Mouse (Mus musculus) limb, embryonic 15.5 days (tissue): ENCODE data around the gene Hmox1. TPM values are rescaled to one million over a fixed set of nuclear protein-coding genes. Genes with fewer than 3 reads are reported as not detected.
A peak's percentile ranks its signal among the peaks of the same experiment; 100 is the strongest.

ENCODE experiments used
- ATAC-seq: fragments of 200-750 bp; cut with Nextera tagmentation; 2 replicates; pipeline ENCODE4 v1.8.0; 2017; ENCODE audit warnings: low read depth, moderate TSS enrichment; ENCODE audit not compliant: insufficient number of reproducible peaks, low FRiP score, low TSS enrichment
- H3K27ac ChIP-seq: fragments of 300-500 bp; sonication (generic); 2 replicates; pipeline ENCODE4 v1.5.1; 2015; ENCODE audit warnings: moderate library complexity, mild to moderate bottlenecking, inconsistent platforms
- H3K27me3 ChIP-seq: fragments of 300-500 bp; sonication (generic); 2 replicates; pipeline ENCODE4 v1.6.1; 2015; ENCODE audit warnings: inconsistent platforms
- H3K36me3 ChIP-seq: fragments of 300-500 bp; sonication (generic); 2 replicates; pipeline ENCODE4 v1.6.1; 2015; ENCODE audit warnings: inconsistent platforms
- H3K4me1 ChIP-seq: fragments of 300-500 bp; sonication (generic); 2 replicates; pipeline ENCODE4 v1.6.1; 2015; ENCODE audit warnings: inconsistent platforms
- H3K4me2 ChIP-seq: fragments of 300-500 bp; sonication (generic); 2 replicates; pipeline ENCODE4 v1.6.1; 2015; ENCODE audit warnings: mild to moderate bottlenecking, inconsistent platforms
- H3K4me3 ChIP-seq: fragments of 300-500 bp; sonication (generic); 2 replicates; pipeline ENCODE4 v1.5.1; 2015; ENCODE audit warnings: mild to moderate bottlenecking, inconsistent platforms
- H3K9ac ChIP-seq: fragments of 300-500 bp; sonication (generic); 2 replicates; pipeline ENCODE4 v1.6.1; 2015; ENCODE audit warnings: inconsistent platforms
- H3K9me3 ChIP-seq: fragments of 300-500 bp; sonication (generic); 2 replicates; pipeline ENCODE4 v1.6.1; 2016; ENCODE audit warnings: inconsistent platforms
- WGBS: fragments of 180-500 bp; shearing (Covaris S2); methylation state at CpG from one replicate; pipeline ENCODE4 v1.1.7; 2015; 5-methylcytosine and 5-hydroxymethylcytosine counted together
- polyA plus RNA-seq: library from polyadenylated mRNA; unstranded; fragments of >200 nt; fragmentation: Nextera tagmentation; extraction: Ambion mirVana; gene quantifications from 2 replicates; pipeline ENCODE4 v1.2.1, GENCODE M21; 2015

Hmox1 gene
- polyA plus RNA-seq, 1 experiment from 2014 or later: 36.9 TPM

DNA sequence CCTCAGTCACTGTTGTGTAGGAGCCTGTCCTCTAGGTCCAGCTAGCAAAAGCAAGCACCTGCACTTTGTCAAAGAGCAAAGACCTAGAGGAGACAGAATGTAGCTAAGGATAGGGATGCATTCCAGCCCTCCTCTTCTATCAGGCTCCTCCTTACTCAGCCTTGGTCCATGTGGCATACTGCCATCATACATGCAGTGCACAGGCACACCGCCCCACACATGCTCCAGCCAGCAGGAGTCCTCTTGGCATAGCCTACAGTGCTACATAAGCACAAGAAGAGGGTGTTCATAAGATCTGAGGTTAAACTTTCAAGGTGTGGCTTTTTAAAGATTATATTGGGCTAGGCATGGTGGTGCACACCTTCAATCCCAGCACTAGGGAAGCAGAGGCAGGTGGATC, 18.5 kb upstream of the Hmox1 start:
- no peak for ATAC-seq
- 70% methylated on average over 1 of the region's 1 CpGs for WGBS
- no peak overlapping the region for H3K27ac ChIP-seq

DNA sequence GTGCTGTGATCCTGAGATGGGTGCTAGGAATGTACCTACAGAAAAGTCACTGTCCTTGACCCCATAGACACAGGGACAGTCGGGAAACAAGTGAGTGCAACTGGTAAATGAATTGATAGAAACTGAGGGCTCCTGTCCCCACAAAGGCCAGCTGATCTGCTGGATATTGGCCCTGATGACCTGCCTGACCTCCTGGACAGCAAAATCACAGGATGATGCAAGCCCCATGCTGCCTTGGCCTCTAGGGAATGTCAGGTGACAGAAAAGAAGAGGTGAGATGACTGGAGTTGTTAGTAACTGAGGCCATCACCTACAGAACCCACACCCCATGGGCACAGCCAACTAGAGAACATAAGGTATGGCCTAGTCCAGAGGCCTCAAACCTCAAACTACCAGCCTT, 15.2 kb upstream of the Hmox1 start:
- 71% methylated on average over 1 of the region's 1 CpGs for WGBS
- Histone ChIP-seq H3K27ac (no peak overlapping the region), H3K9ac (no peak overlapping the region), H3K4me3 (no peak overlapping the region), H3K27me3 (no peaks in the 10 kb centered on the region), H3K4me1 (peaks cover under 1% of the 10 kb centered on the region; the same call in 1 of the 2 replicates), H3K9me3 (no peaks in the 10 kb centered on the region), H3K36me3 (no peaks in the 10 kb centered on the region), H3K4me2 (no peak overlapping the region)
- ATAC-seq: no peak

More for the DNA sequence above, 18.5 kb upstream of the Hmox1 start:
- H3K4me1 ChIP-seq: 0 out of 2 replicates have a peak, but pooled peaks cover 2% of the 10 kb centered on the region
- no peaks in the 10 kb centered on the region for H3K27me3 ChIP-seq
- no peak overlapping the region for H3K4me2 ChIP-seq
- no peak overlapping the region for H3K4me3 ChIP-seq
- H3K36me3 ChIP-seq: no peaks in the 10 kb centered on the region
- H3K9me3 ChIP-seq: no peaks in the 10 kb centered on the region
- H3K9ac ChIP-seq: no peak overlapping the region

DNA sequence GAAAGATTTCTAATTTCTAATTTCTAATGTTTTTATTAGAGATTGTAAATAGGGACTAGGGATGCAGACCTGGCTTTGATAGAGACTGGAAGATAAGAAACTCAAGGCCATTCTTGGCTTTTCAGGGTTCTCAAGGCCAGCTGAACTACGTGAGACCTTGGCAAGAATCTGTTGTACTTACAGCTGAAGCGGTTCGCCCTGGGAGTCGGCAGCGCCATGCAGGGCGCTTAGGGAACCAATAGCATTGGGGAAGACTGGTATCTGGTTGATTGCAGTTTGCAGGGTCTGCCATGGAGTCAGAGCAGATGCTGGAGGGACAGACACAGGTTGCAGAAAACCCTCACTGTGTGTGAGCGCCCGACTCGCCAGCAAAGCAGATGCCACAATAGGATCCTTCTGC, 14.6 kb upstream of the Hmox1 start:
- H3K36me3 ChIP-seq: no peaks in the 10 kb centered on the region
- no peak overlapping the region for H3K4me2 ChIP-seq
- H3K9ac ChIP-seq: no peak overlapping the region
- ATAC-seq: no peak
- H3K9me3 ChIP-seq: no peaks in the 10 kb centered on the region
- no peak overlapping the region for H3K27ac ChIP-seq
- H3K4me3 ChIP-seq: no peak overlapping the region
- H3K4me1 ChIP-seq: peaks cover 4% of the 10 kb centered on the region; the same call in 1 of the 2 replicates
- WGBS: 95% methylated on average over 9 of the region's 9 CpGs
- H3K27me3 ChIP-seq: no peaks in the 10 kb centered on the region

DNA sequence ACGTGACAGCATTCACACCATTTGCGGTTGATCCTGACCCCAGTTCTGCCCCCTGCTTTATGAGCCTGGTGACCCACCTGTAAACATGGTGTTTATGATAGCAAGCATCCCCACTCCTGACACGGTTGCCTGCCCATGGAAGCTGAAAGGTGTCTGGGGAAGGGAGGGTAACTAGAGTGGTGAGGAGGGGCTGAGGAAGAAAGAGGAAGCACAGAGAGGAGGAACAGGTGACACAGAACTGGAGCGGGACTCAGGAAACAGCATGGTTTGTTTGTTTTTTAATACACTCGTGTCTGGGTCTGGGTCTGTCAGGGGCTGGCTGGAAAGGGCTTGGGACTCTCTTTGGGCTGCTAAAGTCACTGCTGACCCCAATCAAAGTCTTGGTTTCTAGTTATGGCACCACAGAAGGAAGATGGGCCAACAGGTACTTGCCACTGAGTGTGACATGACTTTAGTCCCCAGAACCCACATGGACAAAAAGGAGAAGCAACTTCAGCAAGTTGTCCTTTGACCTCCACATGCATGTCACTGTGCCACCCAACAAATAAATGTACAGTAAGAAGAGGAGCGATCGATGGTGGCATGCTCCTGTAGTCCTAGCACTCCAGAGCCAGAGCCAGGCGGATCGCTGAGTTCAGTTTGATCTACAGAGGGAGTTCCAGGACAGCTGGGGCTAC, 11.9 kb upstream of the Hmox1 start:
- no peak overlapping the region for H3K27ac ChIP-seq
- no peak for ATAC-seq
- H3K4me3 ChIP-seq: no peak overlapping the region
- no peaks in the 10 kb centered on the region for H3K9me3 ChIP-seq
- H3K36me3 ChIP-seq: no peaks in the 10 kb centered on the region
- WGBS: 74% methylated on average over 9 of the region's 9 CpGs
- no peaks in the 10 kb centered on the region for H3K27me3 ChIP-seq
- H3K4me2 ChIP-seq: no peak overlapping the region
- peaks cover 4% of the 10 kb centered on the region; the same call in 1 of the 2 replicates for H3K4me1 ChIP-seq
- H3K9ac ChIP-seq: no peak overlapping the region

DNA sequence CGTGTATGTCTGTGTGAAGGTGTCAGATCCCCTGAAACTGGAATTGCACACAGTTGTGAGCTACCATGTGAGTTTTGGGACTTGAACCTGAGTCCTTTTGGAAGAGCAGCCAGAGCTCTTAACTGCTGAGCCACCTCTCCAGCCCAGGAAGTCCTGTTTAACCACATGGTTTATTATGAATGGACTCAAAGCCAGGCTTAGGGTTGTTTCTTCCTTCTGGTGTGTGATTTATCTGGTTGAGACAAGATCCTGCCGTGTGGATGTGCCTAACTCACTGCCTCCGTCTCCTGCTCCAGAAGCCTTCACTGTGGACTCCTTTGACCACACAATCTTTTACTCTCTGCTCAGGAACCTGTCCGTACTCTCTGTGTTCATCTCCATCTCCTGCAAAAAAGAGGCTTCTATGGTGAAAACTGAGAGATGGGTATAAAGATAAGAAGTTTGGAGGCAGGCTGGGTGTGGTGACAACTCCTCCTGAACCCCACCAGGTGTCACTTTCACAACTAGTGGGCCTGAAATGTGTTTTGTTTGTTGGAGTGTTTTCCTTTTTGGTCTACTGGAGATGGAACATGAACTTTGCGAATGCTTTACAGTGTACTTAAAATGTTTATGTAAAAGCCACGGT, 11.1 kb upstream of the Hmox1 start:
- H3K27me3 ChIP-seq: no peaks in the 10 kb centered on the region
- H3K4me3 ChIP-seq: no peak overlapping the region
- no peak for ATAC-seq
- WGBS: 74% methylated on average over 6 of the region's 6 CpGs
- H3K9ac ChIP-seq: no peak overlapping the region
- H3K36me3 ChIP-seq: no peaks in the 10 kb centered on the region
- no peak overlapping the region for H3K4me2 ChIP-seq
- peaks cover 4% of the 10 kb centered on the region; the same call in 1 of the 2 replicates for H3K4me1 ChIP-seq
- H3K9me3 ChIP-seq: no peaks in the 10 kb centered on the region
- no peak overlapping the region for H3K27ac ChIP-seq

DNA sequence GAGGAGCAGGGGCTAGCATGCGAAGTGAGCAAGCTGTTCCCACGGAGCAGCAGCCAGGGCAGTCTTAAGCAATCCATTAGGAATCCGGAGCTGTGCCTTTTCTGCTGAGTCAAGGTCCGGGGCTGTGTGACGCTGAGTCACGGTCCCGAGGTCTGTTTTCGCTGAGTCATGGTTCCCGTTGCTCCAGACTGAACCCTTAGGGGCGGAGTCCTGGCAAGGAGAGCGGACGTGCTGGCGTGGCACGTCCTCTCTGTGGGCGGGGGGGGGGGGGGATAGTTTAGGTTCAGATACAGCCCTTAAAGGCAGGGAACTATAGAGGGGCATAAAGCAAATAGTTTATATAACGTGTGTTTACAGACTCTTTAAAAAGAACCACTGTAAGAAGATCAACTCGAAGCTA, 9.6 kb upstream of the Hmox1 start:
- ATAC-seq: peak; percentile 89
- Histone ChIP-seq H3K27me3 (no peaks in the 10 kb centered on the region), H3K9ac (no peak overlapping the region), H3K36me3 (no peaks in the 10 kb centered on the region), H3K4me3 (peak overlapping the region; percentile 33), H3K9me3 (no peaks in the 10 kb centered on the region), H3K4me1 (peaks cover 4% of the 10 kb centered on the region; the same call in 1 of the 2 replicates), H3K4me2 (peak overlapping the region; percentile 48), H3K27ac (0 out of 2 replicates have a peak overlapping the region, but pooled peaks have one; percentile 43)
- WGBS: 2% methylated on average over 17 of the region's 17 CpGs

DNA sequence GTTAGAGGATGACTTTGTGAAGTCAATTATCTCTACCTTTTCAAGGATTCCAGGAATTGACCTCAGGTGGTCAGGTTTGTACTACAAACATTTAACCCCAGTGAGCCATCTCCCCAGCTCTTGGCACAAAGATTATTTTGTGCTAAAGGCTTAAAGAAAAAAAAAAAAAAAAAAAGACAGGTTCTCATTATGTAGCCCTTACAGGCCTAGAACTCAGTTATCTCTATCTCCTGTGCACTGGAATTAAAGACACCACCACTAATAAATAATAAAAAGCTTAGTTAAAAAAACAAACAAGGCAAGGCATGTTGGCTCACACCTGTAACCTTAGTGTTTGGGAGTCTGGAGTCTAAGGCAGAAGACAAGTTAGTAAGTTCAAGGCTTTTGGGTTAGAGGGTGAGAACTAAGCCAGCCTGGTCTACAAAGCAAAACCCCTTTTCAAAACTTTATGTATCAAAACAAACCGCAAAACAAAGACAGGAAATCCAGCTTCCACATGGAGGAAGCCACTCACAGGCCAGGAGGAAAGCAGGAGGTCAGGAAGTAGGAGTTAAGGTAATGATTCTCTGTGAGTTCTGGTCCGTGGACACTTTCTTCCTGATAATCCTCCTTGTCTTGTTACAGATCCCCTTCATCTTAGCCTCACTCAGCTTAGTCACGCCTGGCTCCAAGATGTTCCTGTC, 8.9 kb upstream of the Hmox1 start:
- no peaks in the 10 kb centered on the region for H3K27me3 ChIP-seq
- H3K9me3 ChIP-seq: no peaks in the 10 kb centered on the region
- H3K36me3 ChIP-seq: no peaks in the 10 kb centered on the region
- no peak overlapping the region for H3K9ac ChIP-seq
- H3K4me1 ChIP-seq: peaks cover 10% of the 10 kb centered on the region
- H3K4me3 ChIP-seq: no peak overlapping the region
- no peak for ATAC-seq
- H3K4me2 ChIP-seq: no peak overlapping the region; the same call in 1 of the 2 replicates
- WGBS: 67% methylated on average over 3 of the region's 3 CpGs
- peak overlapping the region; percentile 54; the same call in 1 of the 2 replicates for H3K27ac ChIP-seq

DNA sequence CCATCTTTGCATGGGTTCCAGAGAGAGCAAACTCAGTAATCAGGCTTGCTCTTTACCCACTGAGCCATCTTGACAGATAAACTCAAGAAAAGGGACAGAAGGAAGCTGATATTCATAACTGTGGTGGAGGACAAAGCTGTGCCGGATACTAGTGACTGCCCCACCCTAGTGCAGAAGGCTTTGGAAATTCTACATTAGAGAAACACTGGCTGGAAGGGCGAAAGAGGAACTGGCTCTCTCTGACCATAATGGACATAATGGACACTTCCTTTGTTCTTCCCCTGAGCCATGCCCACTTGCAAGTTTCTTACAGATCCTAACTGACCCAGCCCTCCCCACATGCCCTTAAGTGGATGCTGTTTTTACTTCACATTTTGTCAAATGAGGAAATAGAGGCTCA, 7.4 kb upstream of the Hmox1 start:
- Histone ChIP-seq H3K9ac (no peak overlapping the region), H3K36me3 (no peaks in the 10 kb centered on the region), H3K4me1 (peaks cover 12% of the 10 kb centered on the region), H3K9me3 (no peaks in the 10 kb centered on the region), H3K4me3 (no peak overlapping the region), H3K4me2 (no peak overlapping the region), H3K27me3 (no peaks in the 10 kb centered on the region), H3K27ac (no peak overlapping the region)
- ATAC-seq: no peak
- 74% methylated on average over 2 of the region's 2 CpGs for WGBS

DNA sequence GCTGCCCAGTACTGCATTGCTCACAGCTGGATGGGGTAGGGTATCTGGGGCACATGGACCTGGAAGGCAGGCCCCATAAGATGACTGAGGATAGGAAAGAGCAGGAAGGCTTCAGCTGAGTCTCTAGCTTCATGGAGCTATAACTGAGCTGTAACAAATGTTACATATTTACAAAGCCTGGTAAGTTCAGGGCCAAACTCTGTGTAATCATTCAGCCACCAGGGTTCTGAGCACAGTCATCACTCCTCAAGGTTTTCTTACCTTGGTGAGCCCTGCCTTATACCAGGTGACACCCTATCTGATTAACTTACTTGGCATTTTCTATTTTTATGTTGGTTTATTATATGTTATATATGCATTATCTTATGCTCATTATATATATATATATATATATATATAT, 6.3 kb upstream of the Hmox1 start:
- Histone ChIP-seq H3K9me3 (no peaks in the 10 kb centered on the region), H3K27ac (no peak overlapping the region)

DNA sequence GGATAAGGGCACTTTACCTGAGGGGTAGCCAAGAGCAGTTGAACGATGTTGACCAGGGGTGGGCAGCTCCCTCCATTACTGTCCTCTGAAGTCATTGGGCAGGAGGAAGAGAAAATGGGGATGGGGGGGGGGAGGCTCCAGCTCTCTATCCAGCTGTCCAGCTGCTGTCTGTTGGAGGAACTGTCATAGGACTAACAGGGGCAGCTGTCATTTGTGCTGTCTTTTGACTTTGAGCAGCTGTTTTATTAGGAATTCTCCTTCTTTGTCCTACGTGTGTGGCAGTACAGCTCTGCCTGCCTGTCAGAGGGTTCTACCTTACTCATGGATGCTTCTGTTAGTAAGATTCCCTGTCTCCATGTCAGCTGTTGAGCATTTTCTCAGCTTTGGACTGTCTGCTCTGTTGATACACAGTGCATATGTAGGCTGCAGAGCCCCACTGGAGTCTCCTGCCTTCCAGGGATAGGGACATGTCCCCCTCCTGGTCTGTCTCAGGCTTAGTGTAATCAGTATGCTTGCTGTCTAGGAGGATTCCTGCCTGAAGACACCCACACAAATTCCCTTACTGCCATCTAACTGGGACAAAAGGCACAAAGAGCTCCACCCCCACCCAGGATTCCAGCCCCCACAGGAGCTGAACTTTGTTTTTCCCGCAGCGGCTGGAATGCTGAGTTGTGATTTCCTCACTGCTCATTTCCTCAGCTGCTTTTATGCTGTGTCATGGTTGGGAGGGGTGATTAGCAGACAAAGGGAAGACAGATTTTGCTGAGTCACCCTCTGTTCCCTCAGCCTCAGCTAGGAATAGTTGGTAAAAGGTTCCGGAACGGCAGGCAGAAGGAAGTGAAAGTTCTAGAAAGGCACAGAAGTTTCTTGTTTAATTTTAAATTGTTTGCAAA, 4.2 kb upstream of the Hmox1 start:
- H3K27ac ChIP-seq: peak overlapping the region; percentile 43

More for the DNA sequence above, 6.3 kb upstream of the Hmox1 start:
- no peak overlapping the region for H3K4me2 ChIP-seq
- H3K4me1 ChIP-seq: peaks cover 12% of the 10 kb centered on the region
- H3K36me3 ChIP-seq: no peaks in the 10 kb centered on the region
- no peak overlapping the region for H3K4me3 ChIP-seq
- no peak overlapping the region for H3K9ac ChIP-seq
- no peaks in the 10 kb centered on the region for H3K27me3 ChIP-seq
- no peak for ATAC-seq

DNA sequence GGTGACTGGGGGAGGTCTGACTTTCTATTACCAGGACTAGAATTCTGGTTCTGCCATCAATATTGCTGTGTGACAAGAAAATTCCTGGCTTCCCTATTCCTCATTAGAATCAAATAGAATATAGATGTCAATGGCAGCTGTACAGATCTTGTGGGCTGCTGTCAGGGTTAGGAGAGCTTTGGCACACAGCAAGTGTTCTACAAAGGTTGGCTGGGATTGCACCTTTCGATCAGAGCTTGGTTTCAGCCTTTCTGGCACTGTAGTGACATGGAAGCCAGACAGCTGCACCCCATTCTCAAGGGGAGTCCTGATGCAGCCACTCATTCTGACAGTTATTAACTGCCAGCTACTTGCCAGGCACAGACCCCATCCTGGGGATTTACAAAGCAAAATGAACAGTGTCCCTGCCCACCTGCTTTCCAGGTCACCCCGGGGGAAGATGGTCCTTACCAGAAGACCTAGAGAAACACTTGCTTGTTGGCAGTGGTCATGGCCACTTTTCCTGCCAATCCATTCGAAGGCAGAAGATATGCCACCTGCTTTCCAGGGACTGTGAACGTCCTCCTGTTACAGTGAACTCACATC, 2.5 kb upstream of the Hmox1 start:
- Histone ChIP-seq H3K27ac (no peak overlapping the region), H3K9me3 (no peaks in the 10 kb centered on the region), H3K4me2 (no peak overlapping the region), H3K4me3 (no peak overlapping the region), H3K27me3 (no peaks in the 10 kb centered on the region), H3K4me1 (peaks cover 13% of the 10 kb centered on the region), H3K9ac (no peak overlapping the region), H3K36me3 (no peaks in the 10 kb centered on the region)
- no peak for ATAC-seq
- 82% methylated on average over 4 of the region's 4 CpGs for WGBS

More for the DNA sequence above, 4.2 kb upstream of the Hmox1 start:
- Histone ChIP-seq H3K4me3 (peak overlapping the region; percentile 4; the same call in 1 of the 2 replicates), H3K4me2 (peak overlapping the region; percentile 21), H3K9me3 (no peaks in the 10 kb centered on the region), H3K9ac (no peak overlapping the region), H3K27me3 (no peaks in the 10 kb centered on the region), H3K4me1 (peaks cover 13% of the 10 kb centered on the region), H3K36me3 (no peaks in the 10 kb centered on the region)
- ATAC-seq: peak; percentile 18; the same call in 1 of the 2 replicates
- WGBS: 16% methylated on average over 6 of the region's 6 CpGs
